Mouse (Mus musculus) layer of hippocampus, adult 18-20 months (tissue): ENCODE measurements around the gene Sgms2. TPM values are rescaled to one million over a fixed set of nuclear protein-coding genes. Genes with fewer than 3 reads are reported as not detected.

ENCODE experiments used
- DNase-seq, 2 experiments: peaks; one replicate each; pipeline ENCODE4 v3.0.0; 2022; ENCODE audit warnings: low spot score in 2 of 2
- total RNA-seq, 2 experiments: library from RNA; stranded (reverse); gene quantifications; 2 replicates each; pipeline ENCODE4 v1.2.3; 2021

Sgms2 gene
- total RNA-seq, 2 experiments from 2014 or later = 1.7 to 2.2 TPM

GRCm38 (mm10) chr3:131488403-131488802 is 2.8 kb downstream of the Sgms2 start:
- no peak for DNase-seq

GRCm38 (mm10) chr3:131485388-131485787 is 5.8 kb downstream of the Sgms2 start:
- no peak for DNase-seq

DNA sequence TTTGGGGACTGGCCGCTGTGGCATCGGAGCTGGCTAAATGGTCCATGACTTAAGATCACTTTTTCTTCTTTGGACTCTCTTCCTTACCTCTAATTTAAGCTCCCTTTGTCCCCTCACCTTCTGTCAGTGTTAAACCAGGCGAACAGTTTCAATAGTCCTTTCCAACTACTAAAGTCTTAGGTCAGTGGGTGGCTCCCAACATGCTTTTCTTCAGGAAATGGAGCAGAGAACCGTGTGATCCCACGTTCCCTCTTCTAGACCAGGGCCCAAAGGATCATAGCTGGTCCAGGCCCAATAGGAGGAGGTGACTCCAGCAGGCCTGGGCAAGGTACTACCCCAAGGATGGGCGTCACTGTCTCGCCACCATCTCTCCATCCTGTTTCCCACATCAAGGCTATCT is 7.6 kb downstream of the Sgms2 start:
- DNase-seq = no peak

GRCm38 (mm10) chr3:131481976-131482712 is 9.1 kb downstream of the Sgms2 start:
- no peak for DNase-seq

DNA sequence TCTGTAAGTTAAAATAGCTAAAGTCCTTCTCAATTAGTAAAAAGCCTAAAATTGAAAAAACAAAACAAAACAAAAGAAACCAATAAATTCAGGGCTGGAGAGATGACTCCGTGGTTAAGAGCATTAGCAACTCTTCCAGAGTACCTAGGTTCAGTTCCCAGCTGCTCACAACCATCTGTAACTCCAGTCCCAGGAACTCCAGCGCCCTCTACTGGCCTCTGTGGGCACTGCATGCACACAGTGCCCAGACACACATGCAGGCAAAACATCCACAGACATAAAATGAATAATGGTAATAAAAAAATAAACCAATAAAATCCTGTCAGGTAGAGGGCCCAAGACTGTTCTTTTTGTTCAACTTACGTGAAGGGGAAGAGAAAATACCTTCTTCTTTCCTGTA is 10.6 kb downstream of the Sgms2 start:
- no peak for DNase-seq

DNA sequence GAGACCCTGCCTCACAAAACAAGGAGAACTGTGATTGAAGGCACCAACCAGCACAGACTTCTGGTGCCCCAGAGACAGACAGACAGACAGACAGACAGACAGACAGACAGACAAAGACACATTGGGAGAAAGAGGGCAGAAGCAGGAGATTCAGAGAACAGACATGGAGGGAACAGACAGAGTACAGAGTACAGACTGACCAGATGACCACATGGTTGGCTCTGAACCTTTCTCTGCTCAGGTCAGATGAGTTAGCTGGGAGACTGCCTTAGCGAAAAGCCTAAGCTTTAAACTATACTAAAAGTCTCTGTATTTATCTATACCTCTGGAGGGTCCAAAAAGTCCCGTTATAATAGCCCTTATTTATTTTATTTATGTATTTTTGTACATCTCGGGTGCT is 11.8 kb downstream of the Sgms2 start:
- no peak for DNase-seq

- DNase-seq = no peak
Measured at GRCm38 (mm10) chr3:131476002-131476401, 15.2 kb downstream of the Sgms2 start.

DNA sequence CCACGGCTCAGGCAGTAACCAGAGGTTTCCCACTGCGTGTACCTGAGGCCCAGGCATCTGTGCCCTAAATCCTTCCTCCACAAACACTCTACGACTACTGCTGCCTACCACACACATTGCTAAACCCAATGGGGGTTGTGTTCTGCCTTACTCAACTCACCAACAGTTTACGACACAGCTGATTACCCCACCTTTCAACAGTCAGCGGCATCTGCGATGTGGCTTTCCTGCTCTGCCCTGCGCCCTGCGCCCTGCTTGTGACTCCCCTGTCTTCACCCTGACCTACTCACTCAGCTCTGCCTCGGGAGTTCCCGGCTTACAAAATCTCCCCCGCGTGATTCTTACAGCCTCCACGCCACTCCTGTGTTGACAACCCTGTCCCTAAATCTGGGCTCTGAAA is 16.7 kb downstream of the Sgms2 start:
- DNase-seq = no peak

GRCm38 (mm10) chr3:131473496-131473895 is 17.7 kb downstream of the Sgms2 start:
- no peak for DNase-seq

GRCm38 (mm10) chr3:131471836-131472235 is 19.4 kb downstream of the Sgms2 start:
- no peak for DNase-seq

DNA sequence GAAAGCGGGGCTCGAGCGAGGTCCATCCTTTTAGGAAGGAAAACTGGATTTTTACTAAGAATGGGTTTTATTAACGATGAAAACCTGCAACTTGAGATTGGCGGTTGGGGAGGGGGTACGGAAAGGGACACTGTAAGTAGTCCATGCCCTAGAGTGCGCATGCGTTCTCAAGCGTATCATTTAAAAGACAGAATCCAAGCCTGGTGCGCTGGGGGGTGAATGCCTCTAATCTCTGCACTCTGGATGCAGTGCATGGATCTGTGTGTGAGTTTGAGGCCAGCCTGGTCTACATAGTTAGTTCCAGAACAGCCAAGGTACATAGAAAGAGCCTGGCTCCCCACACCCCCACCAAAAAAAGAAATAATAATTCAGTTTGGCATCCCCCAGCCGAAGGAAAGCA is 19.8 kb downstream of the Sgms2 start:
- DNase-seq = no peak

DNA sequence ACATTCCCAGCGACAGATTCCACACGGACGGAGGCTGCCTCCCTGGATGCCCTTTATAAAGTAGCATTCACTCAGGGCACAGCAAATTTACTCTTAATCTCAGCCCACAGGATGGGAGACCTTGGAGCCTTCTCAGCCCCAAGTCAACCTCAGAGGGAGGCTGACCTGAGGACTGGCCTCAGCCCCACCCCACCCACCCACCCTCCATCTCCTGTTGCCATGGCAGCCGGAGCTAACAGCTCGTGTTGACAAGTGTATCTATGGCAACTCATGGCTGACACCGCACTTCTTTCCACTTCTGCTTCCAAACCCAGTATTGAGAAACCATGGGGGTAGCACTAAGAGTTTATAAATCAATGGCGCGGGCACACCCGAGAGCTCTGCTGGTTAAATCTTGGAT is 20.4 kb downstream of the Sgms2 start:
- peak; percentile 7 to 28 for DNase-seq

- no peak for DNase-seq
Measured at GRCm38 (mm10) chr3:131469636-131470035, 21.6 kb downstream of the Sgms2 start.

DNA sequence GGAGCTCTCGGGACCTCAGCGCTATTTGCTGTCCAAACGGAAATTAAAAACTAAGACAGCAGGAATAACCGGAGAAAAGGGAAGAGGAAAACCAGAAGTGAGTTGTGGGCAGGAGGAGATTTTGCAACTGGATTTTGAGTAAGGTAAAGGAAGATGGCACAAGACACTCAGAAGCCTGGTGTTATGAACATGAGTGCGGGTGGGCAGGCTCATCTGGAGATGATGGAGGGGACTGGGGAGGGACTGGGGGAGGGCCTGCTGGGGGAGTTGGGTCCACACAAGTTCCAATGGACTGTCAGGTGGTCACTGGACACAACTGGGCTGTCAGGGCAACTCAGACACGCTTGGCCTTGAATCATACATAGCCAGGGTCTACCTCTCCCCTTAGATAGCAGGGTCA is 24.8 kb downstream of the Sgms2 start:
- DNase-seq = no peak

DNA sequence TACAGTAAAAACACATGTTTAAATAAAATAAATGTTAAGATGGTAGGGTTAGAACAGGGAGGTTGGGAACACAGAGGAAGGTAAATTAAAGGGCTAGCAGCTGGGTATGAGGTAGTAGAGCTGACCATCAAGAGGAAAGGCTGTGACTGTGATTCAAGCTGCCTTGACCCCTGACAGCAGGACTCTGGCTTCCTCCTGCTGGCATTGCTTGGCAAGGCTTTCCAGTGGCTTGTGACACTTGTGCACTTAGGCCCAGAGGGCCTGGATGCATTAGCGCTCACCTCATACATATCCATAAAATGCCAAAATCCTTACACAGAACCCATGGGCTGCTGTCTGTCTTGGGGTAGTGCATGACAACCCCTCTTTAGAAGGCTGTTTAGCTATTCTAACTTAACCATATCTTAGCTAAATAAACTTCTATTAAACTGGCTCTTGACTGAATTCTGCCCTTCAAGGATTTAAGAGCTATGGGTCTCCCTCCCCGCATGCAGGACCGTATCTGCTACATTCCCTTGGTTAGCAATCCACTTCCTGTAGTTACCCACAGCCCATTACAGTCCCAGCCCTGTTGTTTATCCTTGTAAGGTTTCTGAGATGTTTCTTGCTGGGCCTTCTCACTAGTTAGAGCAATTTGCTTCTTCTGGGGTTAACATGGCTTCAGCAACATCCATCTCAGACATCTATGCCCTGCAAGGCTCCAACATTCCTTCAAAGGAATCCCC is 25.5 kb downstream of the Sgms2 start:
- no peak for DNase-seq

GRCm38 (mm10) chr3:131372996-131373395 is 118.2 kb downstream of the Sgms2 start:
- no peak for DNase-seq

DNA sequence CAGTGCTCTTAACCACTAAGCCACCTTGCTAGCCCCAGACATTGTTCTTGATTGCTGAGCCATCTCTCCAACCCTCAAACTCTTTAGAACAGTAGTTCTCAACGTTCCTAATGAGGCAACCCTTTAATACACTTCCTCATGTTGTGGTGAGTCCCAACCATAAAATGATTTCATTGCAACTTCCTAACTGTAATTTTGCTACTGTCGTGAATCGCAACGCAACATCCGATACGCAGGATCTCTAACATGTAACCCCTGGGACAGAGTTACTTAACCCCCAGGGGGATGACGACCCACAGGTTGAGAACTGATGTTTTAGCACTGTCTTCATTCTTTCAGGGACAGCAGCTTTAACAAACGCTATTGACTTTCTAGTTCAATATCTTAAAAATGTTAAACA is 122.5 kb downstream of the Sgms2 start:
- DNase-seq = no peak

- DNase-seq = no peak
Measured at GRCm38 (mm10) chr3:131367452-131367851, 123.8 kb downstream of the Sgms2 start.

DNA sequence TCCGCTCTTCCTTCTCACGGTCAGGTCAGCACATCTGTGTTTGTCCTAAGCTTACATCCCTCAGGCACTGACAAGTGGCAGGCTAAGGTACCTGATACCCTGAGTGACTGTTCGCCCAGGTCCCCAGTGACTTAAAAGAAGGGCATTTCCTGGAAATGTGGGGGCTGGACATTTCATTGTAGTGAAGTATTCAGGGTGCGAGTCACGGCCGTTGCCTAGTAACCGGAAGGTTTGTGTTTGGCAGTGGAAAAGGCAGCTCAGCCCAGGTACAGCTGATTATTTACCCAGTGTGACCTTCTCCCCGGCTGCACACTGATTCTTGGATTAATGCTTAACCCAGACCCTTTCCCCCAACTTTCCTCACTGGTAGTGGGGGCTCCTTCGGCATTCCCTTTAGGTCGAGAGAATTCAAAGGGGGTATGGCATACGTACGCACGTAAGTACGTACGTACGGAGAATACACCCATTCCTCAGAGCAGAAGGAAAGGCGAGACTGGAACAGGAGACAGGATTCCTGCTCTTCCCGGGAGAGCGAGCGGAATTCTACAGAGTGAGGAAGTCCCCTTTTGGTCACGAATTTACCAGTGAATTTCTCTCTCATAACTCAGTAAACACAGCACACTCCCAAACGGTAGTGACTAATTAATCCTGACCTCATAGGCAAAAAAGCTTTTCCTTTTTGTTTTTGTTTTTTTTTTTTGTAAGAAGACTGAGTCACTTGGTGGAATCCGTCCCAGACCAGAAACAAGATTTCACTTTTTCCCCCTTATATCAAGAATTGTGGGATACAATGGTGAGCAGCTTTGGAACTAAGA is 126.4 kb downstream of the Sgms2 start:
- DNase-seq = peak in 1 of 2 experiments; percentile 4

DNA sequence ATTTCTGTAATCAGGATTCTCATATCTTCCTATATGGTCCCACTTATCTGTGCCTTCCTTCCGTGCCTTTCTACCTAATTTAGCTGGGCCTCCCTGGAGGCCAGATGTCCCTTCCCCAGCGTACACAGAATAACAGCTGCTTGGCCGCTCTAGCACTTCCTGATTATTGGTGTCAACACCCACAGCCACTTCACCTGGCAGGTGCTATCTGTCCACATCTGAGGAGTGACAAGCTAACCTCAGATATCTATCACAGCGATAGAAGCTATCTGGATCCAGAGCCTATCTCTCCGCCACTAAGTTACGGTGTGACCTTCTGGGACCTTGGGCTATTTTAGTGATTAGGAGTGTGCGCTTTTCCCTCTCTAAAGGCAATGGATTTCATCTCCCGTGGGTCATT is 127.0 kb downstream of the Sgms2 start:
- DNase-seq = no peak

DNA sequence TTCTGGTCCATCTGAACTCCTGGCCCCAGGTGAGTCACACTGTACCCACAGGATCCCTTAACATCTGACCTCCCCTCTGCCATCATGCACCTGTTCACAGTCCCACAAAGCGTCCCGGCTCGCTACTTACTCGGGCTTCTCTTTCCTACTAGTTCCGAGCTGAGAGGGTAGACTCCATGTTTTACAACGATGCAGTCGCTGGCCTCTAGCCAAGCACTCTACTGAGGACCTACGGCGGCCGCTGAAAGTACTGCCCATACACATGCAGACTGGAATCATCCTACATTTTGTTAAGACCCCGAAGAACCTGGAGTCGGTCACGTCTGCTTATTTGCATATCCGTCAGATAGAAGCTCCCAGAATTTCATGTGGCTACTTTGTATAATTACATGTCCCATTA is 127.6 kb downstream of the Sgms2 start:
- DNase-seq = no peak

- no peak for DNase-seq
Measured at GRCm38 (mm10) chr3:131361960-131362359, 129.3 kb downstream of the Sgms2 start.
